Mouse (Mus musculus): ENCODE data around the gene Fcgbp.
"Not testable (repeated sequence)": the region's sequence is repeated elsewhere in the genome, so short reads cannot be mapped to it uniquely, and the experiment has no call there.

Gene Fcgbp

DNA sequence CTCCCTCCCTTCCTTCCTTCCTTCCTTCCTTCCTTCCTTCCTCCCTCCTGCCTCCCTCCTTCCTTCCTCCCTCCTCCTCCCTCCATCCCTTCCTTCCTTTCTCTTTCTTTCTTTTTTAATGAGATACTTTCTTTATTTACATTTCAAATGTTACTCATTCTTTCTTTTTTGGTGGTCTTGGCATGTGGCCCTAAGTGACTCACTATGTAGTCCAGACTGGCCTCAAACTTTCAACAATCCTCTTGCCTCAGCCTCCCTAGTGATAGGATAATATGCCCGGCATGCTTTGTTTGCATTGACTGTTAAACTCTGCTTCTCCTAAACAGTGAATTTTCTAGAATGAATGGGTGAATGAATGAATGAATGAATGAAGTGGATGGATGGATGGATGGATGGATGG is 78.8 kb downstream of the Fcgbp start:
- DNase-seq (ENCODE audit: low read depth, low spot score): no peak

DNA sequence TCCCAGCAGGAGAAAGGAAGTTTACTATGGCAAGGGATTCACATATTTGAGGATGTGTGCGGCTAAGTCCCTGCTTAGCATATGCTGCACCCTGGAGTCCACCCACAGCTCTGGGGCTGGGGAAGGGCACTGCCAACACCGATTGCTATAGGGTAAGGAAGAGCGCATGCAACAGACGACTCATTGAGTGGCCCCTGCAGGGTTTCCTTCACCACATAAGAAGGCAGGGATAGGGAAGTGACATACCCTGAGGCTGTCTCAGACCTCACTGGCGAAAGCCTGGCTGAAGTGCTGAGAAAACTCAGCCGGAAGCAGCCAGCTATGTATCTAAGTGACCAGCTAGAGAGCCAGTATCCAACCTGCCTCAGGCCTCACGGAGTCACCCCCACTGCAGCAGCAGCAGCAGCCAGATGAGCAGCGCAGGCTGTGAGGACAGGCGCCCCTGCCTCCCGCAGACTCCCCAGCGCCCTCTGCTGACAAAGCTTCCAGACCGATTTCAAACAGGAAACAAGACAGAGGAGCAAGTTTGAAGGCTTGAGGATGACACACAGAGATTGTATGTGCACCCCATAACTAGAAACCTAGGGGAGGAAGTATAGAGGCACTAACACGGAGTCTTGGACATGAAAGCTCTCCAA is 80.7 kb downstream of the Fcgbp start:
- peak; percentile 61 for DNase-seq (ENCODE audit: low read depth, low spot score)

DNA sequence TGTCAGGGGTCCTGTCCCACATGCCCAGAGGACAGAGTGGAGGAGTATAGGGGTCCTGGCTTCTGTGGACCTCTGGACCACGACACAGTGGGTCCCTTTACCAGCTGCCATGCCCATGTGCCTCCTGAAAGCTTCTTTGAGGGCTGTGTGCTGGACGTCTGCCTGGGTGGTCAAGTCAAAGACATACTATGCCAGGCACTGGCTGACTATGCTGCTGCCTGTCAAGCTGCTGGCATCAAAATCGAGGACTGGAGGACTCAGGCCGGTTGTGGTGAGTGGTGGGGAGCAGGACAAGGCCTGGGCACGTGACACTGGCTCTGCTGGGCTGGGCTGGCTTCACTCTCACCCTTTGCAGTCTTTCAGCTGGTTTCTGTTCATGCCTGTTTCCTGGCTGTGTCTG is 82.6 kb downstream of the Fcgbp start:
- DNase-seq (ENCODE audit: low read depth, low spot score): not testable (repeated sequence)

DNA sequence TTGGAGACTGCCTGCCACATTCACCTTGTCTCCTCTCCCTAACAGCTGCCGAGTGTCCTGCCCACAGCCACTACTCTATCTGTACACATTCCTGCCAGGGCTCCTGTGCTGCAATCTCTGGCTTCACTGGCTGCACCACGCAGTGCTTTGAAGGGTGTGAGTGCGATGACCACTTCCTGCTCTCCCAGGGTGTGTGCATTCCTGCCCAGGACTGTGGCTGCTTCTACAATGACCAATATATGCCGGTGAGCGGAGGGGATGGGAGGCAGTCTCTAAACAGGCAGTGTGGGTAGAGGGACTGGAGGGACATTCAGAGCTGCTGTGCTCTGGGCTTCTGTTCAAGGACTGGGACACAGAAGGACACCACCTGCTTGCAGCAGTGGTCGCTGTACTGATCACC is 88.3 kb downstream of the Fcgbp start:
- DNase-seq (ENCODE audit: low read depth, low spot score): no peak

DNA sequence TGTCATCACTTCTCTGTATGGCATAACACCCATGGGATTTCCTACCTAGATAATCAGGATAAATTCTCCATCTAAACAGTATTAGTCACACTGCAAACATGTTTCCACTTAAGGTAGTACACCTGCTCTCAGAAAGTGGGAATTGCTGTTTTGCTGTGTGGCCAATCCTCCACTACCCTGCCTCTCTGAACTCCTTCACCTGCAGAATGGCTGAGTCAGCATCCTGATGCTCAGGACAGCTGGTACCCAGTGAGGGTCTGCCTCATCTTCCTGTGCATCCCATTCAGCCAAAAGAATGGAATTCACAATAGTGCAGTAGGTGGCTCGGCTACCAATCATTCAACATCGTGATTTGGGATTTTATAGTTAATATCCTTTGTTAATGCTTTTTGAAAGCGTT is 88.9 kb downstream of the Fcgbp start:
- no peak for DNase-seq (ENCODE audit: low read depth, low spot score)

DNA sequence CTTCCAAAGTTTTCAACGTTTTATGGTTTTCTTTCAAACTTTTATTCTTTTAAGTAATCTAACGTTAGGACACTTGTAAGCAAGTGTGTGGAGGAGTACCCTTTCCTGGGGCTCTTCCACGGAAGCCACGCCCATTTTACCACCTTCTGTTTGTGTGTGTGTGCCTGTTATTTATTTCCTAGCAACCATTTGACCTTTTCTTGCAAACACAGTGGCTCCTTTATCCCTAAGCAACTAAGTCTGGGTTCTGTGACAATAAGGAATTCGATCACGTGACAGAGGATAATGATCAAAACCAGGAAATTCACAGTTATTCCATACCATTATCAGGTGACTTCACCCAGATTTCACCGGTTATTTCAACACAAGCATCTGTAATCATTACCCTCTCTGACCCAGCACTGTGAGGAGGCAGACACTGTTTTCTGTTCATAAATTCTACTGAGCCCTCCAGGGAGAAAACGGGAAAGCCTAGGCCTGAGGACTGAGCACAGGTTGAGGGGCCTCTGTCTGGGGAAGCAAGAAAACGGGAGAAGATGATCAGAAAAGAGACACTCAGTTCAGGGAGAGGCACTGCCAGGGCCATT is 90.2 kb downstream of the Fcgbp start:
- DNase-seq (ENCODE audit: low read depth, low spot score): peak; percentile 56

DNA sequence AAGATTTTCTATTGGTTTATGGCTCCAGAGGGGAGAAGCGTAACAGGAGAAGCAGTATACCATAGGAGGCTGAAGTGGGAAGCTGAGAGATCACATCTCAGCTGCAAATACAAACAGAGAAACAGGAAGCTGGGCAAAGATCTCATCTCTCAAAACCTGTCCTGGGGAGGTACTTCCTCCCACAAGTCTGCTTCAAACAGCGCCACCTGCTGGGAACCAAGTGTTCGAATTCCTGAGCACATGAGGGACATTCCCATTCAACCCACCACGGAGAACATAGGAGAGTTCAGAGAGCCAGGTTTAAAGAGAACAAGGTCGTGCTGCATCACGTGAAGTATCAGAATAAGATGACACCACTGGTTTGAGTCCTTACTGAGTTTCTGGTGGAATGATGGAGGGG is 94.4 kb downstream of the Fcgbp start:
- DNase-seq (ENCODE audit: low read depth, low spot score): peak; percentile 74

DNA sequence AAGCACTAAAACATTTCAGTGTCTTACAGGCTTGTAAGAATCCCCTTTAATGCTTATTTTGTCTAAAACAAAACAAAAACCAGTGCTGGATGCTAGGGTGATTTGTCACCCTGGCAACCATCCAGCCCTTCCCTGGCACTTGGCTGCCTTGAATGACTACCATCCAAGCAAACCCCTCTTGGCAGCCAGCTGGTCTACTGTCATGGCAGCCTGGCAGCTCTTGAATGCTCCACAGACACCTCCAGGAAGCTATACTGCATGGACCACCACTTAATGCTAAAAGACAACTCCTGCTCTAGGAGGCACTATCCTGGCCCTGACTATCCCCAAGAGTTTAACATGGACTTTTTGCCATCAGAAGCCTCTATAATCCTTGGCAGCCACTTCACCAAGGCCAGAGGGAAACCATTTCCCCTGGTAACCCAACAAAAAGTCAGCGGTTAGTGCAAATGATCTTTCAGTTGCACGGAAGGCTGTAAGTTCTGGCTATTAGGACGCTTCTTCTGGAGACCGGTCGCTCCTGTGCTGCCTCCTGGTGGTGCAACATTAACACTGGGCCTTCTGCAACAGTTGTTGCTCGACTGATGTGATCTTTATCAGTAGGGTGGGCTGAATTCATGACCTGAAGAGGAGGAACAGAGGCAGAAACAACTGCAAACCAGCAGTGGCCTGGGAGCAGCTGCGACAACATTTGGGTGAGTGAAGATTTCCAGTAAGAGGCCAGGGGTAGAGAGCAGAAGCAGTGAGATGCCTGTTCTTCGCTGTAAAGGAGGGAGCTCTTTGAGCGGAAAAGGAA is 97.5 kb downstream of the Fcgbp start:
- peak; percentile 88 for DNase-seq (ENCODE audit: low read depth, low spot score)

DNA sequence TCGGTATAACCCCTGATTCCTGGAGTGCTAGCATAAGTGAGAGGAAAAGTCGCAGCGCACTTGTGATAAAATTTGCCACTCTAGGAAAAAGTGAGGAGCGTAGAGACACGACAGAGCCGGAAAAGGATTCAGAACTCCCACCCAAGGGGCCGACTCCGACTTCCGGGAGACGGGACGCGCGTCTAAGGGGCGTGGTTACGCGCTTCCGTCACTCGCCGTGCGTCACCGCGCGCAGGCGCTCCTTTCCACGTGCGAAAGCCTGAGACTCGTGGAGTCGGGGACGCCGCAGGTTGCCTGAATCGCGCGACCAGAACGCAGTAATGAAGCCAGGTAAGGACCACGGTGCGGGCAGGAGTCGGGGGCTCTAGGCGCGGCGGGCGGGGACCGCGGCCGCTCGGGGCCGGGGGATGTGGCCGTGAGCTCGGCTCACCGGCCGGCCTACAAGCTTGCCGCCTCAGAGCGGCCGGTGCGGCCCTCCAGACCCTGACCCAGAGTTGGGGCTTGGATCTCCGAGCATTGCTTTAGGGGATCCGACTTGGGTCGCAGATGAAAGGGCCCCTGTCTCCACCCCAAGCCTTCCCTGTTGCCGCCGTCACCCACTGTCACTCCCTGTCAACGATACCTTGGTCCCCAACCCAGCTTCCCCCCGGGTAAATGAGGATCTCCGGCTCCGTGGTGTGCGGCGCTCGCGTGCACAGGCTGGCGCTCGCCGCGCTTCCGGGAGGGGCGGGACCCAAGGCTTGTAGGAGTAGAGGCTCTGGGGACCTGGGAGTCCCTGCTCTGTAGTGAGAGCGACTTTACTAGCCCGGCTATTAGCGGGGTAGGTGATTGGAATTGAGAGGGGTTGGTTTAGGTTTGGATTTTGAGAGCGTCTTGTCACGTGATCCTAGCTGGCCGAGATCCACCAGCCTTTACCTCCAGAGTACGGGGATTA is 98.7 kb downstream of the Fcgbp start, which contains the start of gene Fbl:
Gene Fbl, plus strand, starts transcription at position 222 of the 934 bp plus-strand sequence.
- peak; percentile 95 for DNase-seq (ENCODE audit: low read depth, low spot score)

All from R1 (cell line).